Comparison of ENCODE assay signal across 11 mouse cellular contexts in genomic region chr11:95100393-95100792, GRCm38 (mm10). TPM values are rescaled to one million over a fixed set of nuclear protein-coding genes. Genes with fewer than 3 reads are reported as not detected.
A peak's percentile ranks its signal among the peaks of the same experiment; 100 is the strongest.
DNase-seq lines count a peak whose midpoint lies in the region; ATAC-seq and TF ChIP-seq lines count a peak whose summit lies in the region.
"Had no signal": no experiment of that assay in that cellular context is flagged by ENCODE, and none has a peak within 500 bp of the region (broad histone marks: within the 10 kb centered on the region; RNA-seq: fewer than 3 reads in every experiment).

No protein-coding gene starts in this region.

- H3K4me1 ChIP-seq in kidney, embryonic 15.5 days: peaks cover 71% of the 10 kb centered on the region
- H3K4me1 ChIP-seq in E14TG2a.4 (replicated peaks; ENCODE audit: low read depth, low read length): peaks cover 72% of the 10 kb centered on the region
- H3K4me1 ChIP-seq in limb, embryonic 14.5 days (ENCODE audit: control insufficient read depth, insufficient read depth, low read length): peaks cover 22% of the 10 kb centered on the region
- no peaks in the 10 kb centered on the region for H3K4me1 ChIP-seq in cerebellum, adult 2 months (ENCODE audit: control insufficient read depth, insufficient read depth, low read length)

- 0 out of 2 replicates have a peak, but pooled peaks cover 5% of the 10 kb centered on the region for H3K27me3 ChIP-seq in kidney, embryonic 15.5 days
- H3K27me3 ChIP-seq in E14TG2a.4 (ENCODE audit: insufficient read depth, low read length): peaks cover 21% of the 10 kb centered on the region; the same call in 1 of the 2 replicates
- H3K27me3 ChIP-seq in limb, embryonic 14.5 days (ENCODE audit: control insufficient read depth, insufficient read depth, low read length): 0 out of 2 replicates have a peak, but pooled peaks cover 3% of the 10 kb centered on the region
- H3K27me3 ChIP-seq in cerebellum, adult 2 months (ENCODE audit: control insufficient read depth, insufficient read depth, low read length): no peaks in the 10 kb centered on the region

- TF ChIP-seq POLR2A in limb, embryonic 14.5 days (IDR thresholded peaks at IDR 0.05; ENCODE audit: borderline replicate concordance, extremely low read depth, insufficient read depth, insufficient read length): no peak
- TF ChIP-seq POLR2A in cerebellum, adult 2 months (IDR thresholded peaks at IDR 0.05; ENCODE audit: borderline replicate concordance, insufficient read depth, low read length): no peak

- H3K9ac ChIP-seq in kidney, embryonic 15.5 days: no peak overlapping the region
- no peak overlapping the region for H3K9ac ChIP-seq in limb, embryonic 14.5 days (ENCODE audit: low read depth, low read length, severe bottlenecking)

- H3K9me3 ChIP-seq in kidney, embryonic 15.5 days (replicated peaks): no peaks in the 10 kb centered on the region
- peaks cover 3% of the 10 kb centered on the region; the same call in 1 of the 2 replicates for H3K9me3 ChIP-seq in E14TG2a.4 (ENCODE audit: low read length)
- no peaks in the 10 kb centered on the region for H3K9me3 ChIP-seq in limb, embryonic 14.5 days (ENCODE audit: control insufficient read depth, low read length)
- H3K9me3 ChIP-seq: G1E had no signal

- TF ChIP-seq CTCF in E14TG2a.4 (conservative IDR thresholded peaks at IDR 0.05; ENCODE audit: low read length): no peak
- no peak; the same call in 1 of the 2 replicates for TF ChIP-seq CTCF in left cerebral cortex, adult 2 months (IDR thresholded peaks at IDR 0.05)
- no peak for TF ChIP-seq CTCF in cerebellum, adult 2 months (IDR thresholded peaks at IDR 0.05; ENCODE audit: borderline replicate concordance, insufficient read depth, low read depth, low read length)

- peak overlapping the region; percentile 29 for H3K27ac ChIP-seq in kidney, embryonic 15.5 days
- H3K27ac ChIP-seq in limb, embryonic 14.5 days (replicated peaks; ENCODE audit: low read depth, low read length): no peak overlapping the region
- H3K27ac ChIP-seq in left cerebral cortex, adult 2 months: no peak overlapping the region
- no peak overlapping the region for H3K27ac ChIP-seq in cerebellum, adult 2 months (ENCODE audit: insufficient read depth, low read length)

- WGBS in kidney, embryonic 15.5 days: 58% methylated on average over 3 of the region's 3 CpGs
- WGBS in limb, embryonic 14.5 days: 42% methylated on average over 3 of the region's 3 CpGs
- WGBS in cerebellum, adult 2 months: 51% methylated on average over 3 of the region's 3 CpGs

- no peak overlapping the region for H3K4me3 ChIP-seq in kidney, embryonic 15.5 days (replicated peaks)
- H3K4me3 ChIP-seq in E14TG2a.4 (replicated peaks; ENCODE audit: low read length): 0 out of 2 replicates have a peak overlapping the region, but pooled peaks have one; percentile 20
- no peak overlapping the region for H3K4me3 ChIP-seq in limb, embryonic 14.5 days (replicated peaks; ENCODE audit: low read length)
- no peak overlapping the region for H3K4me3 ChIP-seq in left cerebral cortex, adult 2 months
- no peak overlapping the region for H3K4me3 ChIP-seq in cerebellum, adult 2 months (replicated peaks; ENCODE audit: insufficient read depth, low read depth, low read length)

- no peak overlapping the region for H3K4me2 ChIP-seq in kidney, embryonic 15.5 days
- H3K4me2 ChIP-seq in limb, embryonic 14.5 days (replicated peaks; ENCODE audit: low read depth, low read length, severe bottlenecking): no peak overlapping the region

- ATAC-seq in kidney, embryonic 15.5 days (replicated peaks; ENCODE audit: low FRiP score): 0 out of 2 replicates have a peak, but pooled peaks have one; percentile 7
- 0 out of 2 replicates have a peak, but pooled peaks have one; percentile 35 for ATAC-seq in limb, embryonic 14.5 days (ENCODE audit: low FRiP score, low read depth)
- ATAC-seq in inflammation-experienced regulatory T-cells, adult 6 months: no peak

- no peaks in the 10 kb centered on the region for H3K36me3 ChIP-seq in kidney, embryonic 15.5 days
- no peaks in the 10 kb centered on the region for H3K36me3 ChIP-seq in E14TG2a.4 (ENCODE audit: insufficient read depth, low read length)
- H3K36me3 ChIP-seq in limb, embryonic 14.5 days (ENCODE audit: control insufficient read depth, insufficient read depth, low read length): no peaks in the 10 kb centered on the region
- H3K36me3 ChIP-seq: G1E had no signal

- no peak for DNase-seq in kidney, adult 18-20 months
- peak; percentile 46 for DNase-seq in embryo, embryonic 11 days
- no peak for DNase-seq in limb, embryonic 14.5 days (ENCODE audit: low spot score)
- DNase-seq in left cerebral cortex, adult 2 months (ENCODE audit: extremely low spot score in 1 of 2, low spot score in 2 of 2): no peak
- no peak for DNase-seq in cerebellum, adult 2 months
- DNase-seq: adrenal gland, postnatal 10 days; cerebellum, adult 11 months had no signal

- intact Hi-C loops in left cerebral cortex, adult 2 months (cut with DNase I): loop anchor here (10.0 kb wide), 1 partner anchor 156 kb away; no protein-coding TSS in a partner anchor

RNA-seq across cellular contexts. Expression of gene Dlx3, which starts 19.5 kb away (rescaled TPM):
- polyA plus RNA-seq in kidney, embryonic 15.5 days (2015; fragmentation: Nextera tagmentation; extraction: Ambion mirVana): 0.78 and 2.5 TPM in 2 replicates
- polyA plus RNA-seq in limb, embryonic 14.5 days (2012; rRNA removed): 8.3 and 8.6 TPM in 2 replicates
- polyA plus RNA-seq in limb, embryonic 14.5 days (2014; fragmentation: Nextera tagmentation; extraction: Ambion mirVana): 14.3 and 16.3 TPM in 2 replicates
- total RNA-seq in left cerebral cortex, adult 2 months (2021): not detected
- 0.38 TPM in 2 replicates for polyA plus RNA-seq in cerebellum, adult 2 months (2012; rRNA removed)
- not detected for polyA plus RNA-seq in inflammation-experienced regulatory T-cells, adult 6 months (2017; shearing (Covaris generic))
- polyA plus RNA-seq: G1E had no signal

RNA-seq across cellular contexts. Expression of gene Itga3, which starts 23.8 kb away (rescaled TPM):
- polyA plus RNA-seq in kidney, embryonic 15.5 days (2015; fragmentation: Nextera tagmentation; extraction: Ambion mirVana): 21.0 and 22.9 TPM in 2 replicates
- polyA plus RNA-seq in limb, embryonic 14.5 days (2012; rRNA removed): 12.7 and 14.3 TPM in 2 replicates
- polyA plus RNA-seq in limb, embryonic 14.5 days (2014; fragmentation: Nextera tagmentation; extraction: Ambion mirVana): 8.6 and 10.0 TPM in 2 replicates
- 10 to 100 TPM; 17.4 to 17.8 TPM for total RNA-seq in left cerebral cortex, adult 2 months (2021)
- polyA plus RNA-seq in cerebellum, adult 2 months (2012; rRNA removed): 49.4 and 55.5 TPM in 2 replicates
- polyA plus RNA-seq in inflammation-experienced regulatory T-cells, adult 6 months (2017; shearing (Covaris generic)): 1 to 10 TPM in 2 of 3 experiments, under 1 TPM in 1; 0.93 to 2.2 (median 1.0) TPM
- polyA plus RNA-seq: G1E had no signal

RNA-seq across cellular contexts. Expression of gene Dlx4, which starts 45.7 kb away (rescaled TPM):
- polyA plus RNA-seq in kidney, embryonic 15.5 days (2015; fragmentation: Nextera tagmentation; extraction: Ambion mirVana): not detected in 2 replicates
- polyA plus RNA-seq in limb, embryonic 14.5 days (2012; rRNA removed): 2.0 and 2.4 TPM in 2 replicates
- polyA plus RNA-seq in limb, embryonic 14.5 days (2014; fragmentation: Nextera tagmentation; extraction: Ambion mirVana): 3.3 and 3.4 TPM in 2 replicates
- total RNA-seq in left cerebral cortex, adult 2 months (2021): not detected
- polyA plus RNA-seq in cerebellum, adult 2 months (2012; rRNA removed): 0.70 and 1.4 TPM in 2 replicates
- not detected for polyA plus RNA-seq in inflammation-experienced regulatory T-cells, adult 6 months (2017; shearing (Covaris generic))
- polyA plus RNA-seq: G1E had no signal

RNA-seq across cellular contexts. Expression of gene Pdk2, which starts 59.2 kb away (rescaled TPM):
- polyA plus RNA-seq in kidney, embryonic 15.5 days (2015; fragmentation: Nextera tagmentation; extraction: Ambion mirVana): 49.4 and 56.2 TPM in 2 replicates
- polyA plus RNA-seq in limb, embryonic 14.5 days (2012; rRNA removed): 29.6 and 36.3 TPM in 2 replicates
- 34.9 and 38.8 TPM in 2 replicates for polyA plus RNA-seq in limb, embryonic 14.5 days (2014; fragmentation: Nextera tagmentation; extraction: Ambion mirVana)
- 100 to 1,000 TPM; 109 to 112 TPM for total RNA-seq in left cerebral cortex, adult 2 months (2021)
- polyA plus RNA-seq in cerebellum, adult 2 months (2012; rRNA removed): 219 and 247 TPM in 2 replicates
- 1 to 10 TPM; 2.4 to 9.2 (median 8.2) TPM for polyA plus RNA-seq in inflammation-experienced regulatory T-cells, adult 6 months (2017; shearing (Covaris generic))
